Mouse (Mus musculus): ENCODE results near the gene Blcap. TPM values are rescaled to one million over a fixed set of nuclear protein-coding genes. Genes with fewer than 3 reads are reported as not detected.

The Blcap gene
- polyA plus RNA-seq, 1 experiment = 35.0 TPM

GRCm38 (mm10) chr2:157559440-157559839, 11.6 kb downstream of the Blcap start:
- no peak for TF ChIP-seq CTCF (IDR thresholded peaks at IDR 0.05; ENCODE audit: control insufficient read depth, insufficient read depth, insufficient replicate concordance, low read depth, low read length)
- TF ChIP-seq POLR2A (IDR thresholded peaks at IDR 0.05; ENCODE audit: control insufficient read depth, low read depth, low read length) = no peak
- Histone ChIP-seq H3K4me3 (ENCODE audit: control insufficient read depth, low read depth, low read length) (peak overlapping the region; percentile 80), H3K27me3 (ENCODE audit: control insufficient read depth, insufficient read depth, low read length) (no peaks in the 10 kb centered on the region), H3K4me1 (ENCODE audit: control insufficient read depth, insufficient read depth, low read length) (peaks cover 11% of the 10 kb centered on the region), H3K27ac (ENCODE audit: control insufficient read depth, insufficient read depth, low read depth, low read length) (no peak overlapping the region), H3K36me3 (ENCODE audit: control insufficient read depth, insufficient read depth, low read length) (no peaks in the 10 kb centered on the region)

GRCm38 (mm10) chr2:157558520-157558919, 12.6 kb downstream of the Blcap start:
- Histone ChIP-seq H3K36me3 (ENCODE audit: control insufficient read depth, insufficient read depth, low read length) (no peaks in the 10 kb centered on the region), H3K27ac (ENCODE audit: control insufficient read depth, insufficient read depth, low read depth, low read length) (no peak overlapping the region), H3K4me3 (ENCODE audit: control insufficient read depth, low read depth, low read length) (no peak overlapping the region), H3K4me1 (ENCODE audit: control insufficient read depth, insufficient read depth, low read length) (peaks cover 11% of the 10 kb centered on the region), H3K27me3 (ENCODE audit: control insufficient read depth, insufficient read depth, low read length) (no peaks in the 10 kb centered on the region)
- TF ChIP-seq POLR2A (IDR thresholded peaks at IDR 0.05; ENCODE audit: control insufficient read depth, low read depth, low read length) (no peak), CTCF (IDR thresholded peaks at IDR 0.05; ENCODE audit: control insufficient read depth, insufficient read depth, insufficient replicate concordance, low read depth, low read length) (no peak)

- H3K36me3 ChIP-seq (ENCODE audit: control insufficient read depth, insufficient read depth, low read length) = no peaks in the 10 kb centered on the region
- H3K4me1 ChIP-seq (ENCODE audit: control insufficient read depth, insufficient read depth, low read length) = peaks cover 11% of the 10 kb centered on the region
- no peak overlapping the region for H3K4me3 ChIP-seq (ENCODE audit: control insufficient read depth, low read depth, low read length)
- H3K27ac ChIP-seq (ENCODE audit: control insufficient read depth, insufficient read depth, low read depth, low read length) = no peak overlapping the region
- H3K27me3 ChIP-seq (ENCODE audit: control insufficient read depth, insufficient read depth, low read length) = no peaks in the 10 kb centered on the region
- TF ChIP-seq CTCF (IDR thresholded peaks at IDR 0.05; ENCODE audit: control insufficient read depth, insufficient read depth, insufficient replicate concordance, low read depth, low read length) = no peak
- no peak for TF ChIP-seq POLR2A (IDR thresholded peaks at IDR 0.05; ENCODE audit: control insufficient read depth, low read depth, low read length)
Observed at GRCm38 (mm10) chr2:157558051-157558450, 13.0 kb downstream of the Blcap start.

- TF ChIP-seq POLR2A (IDR thresholded peaks at IDR 0.05; ENCODE audit: control insufficient read depth, low read depth, low read length) (no peak), CTCF (IDR thresholded peaks at IDR 0.05; ENCODE audit: control insufficient read depth, insufficient read depth, insufficient replicate concordance, low read depth, low read length) (no peak)
- no peak overlapping the region for H3K4me3 ChIP-seq (ENCODE audit: control insufficient read depth, low read depth, low read length)
- no peaks in the 10 kb centered on the region for H3K36me3 ChIP-seq (ENCODE audit: control insufficient read depth, insufficient read depth, low read length)
- no peak overlapping the region for H3K27ac ChIP-seq (ENCODE audit: control insufficient read depth, insufficient read depth, low read depth, low read length)
- H3K27me3 ChIP-seq (ENCODE audit: control insufficient read depth, insufficient read depth, low read length) = no peaks in the 10 kb centered on the region
- H3K4me1 ChIP-seq (ENCODE audit: control insufficient read depth, insufficient read depth, low read length) = peaks cover 6% of the 10 kb centered on the region
Observed at GRCm38 (mm10) chr2:157556074-157556698, 14.9 kb downstream of the Blcap start.

- H3K27me3 ChIP-seq (ENCODE audit: control insufficient read depth, insufficient read depth, low read length) = no peaks in the 10 kb centered on the region
- H3K4me3 ChIP-seq (ENCODE audit: control insufficient read depth, low read depth, low read length) = no peak overlapping the region
- no peak overlapping the region for H3K27ac ChIP-seq (ENCODE audit: control insufficient read depth, insufficient read depth, low read depth, low read length)
- no peaks in the 10 kb centered on the region for H3K36me3 ChIP-seq (ENCODE audit: control insufficient read depth, insufficient read depth, low read length)
- TF ChIP-seq POLR2A (IDR thresholded peaks at IDR 0.05; ENCODE audit: control insufficient read depth, low read depth, low read length) (no peak), CTCF (IDR thresholded peaks at IDR 0.05; ENCODE audit: control insufficient read depth, insufficient read depth, insufficient replicate concordance, low read depth, low read length) (no peak)
- H3K4me1 ChIP-seq (ENCODE audit: control insufficient read depth, insufficient read depth, low read length) = no peaks in the 10 kb centered on the region
Observed at GRCm38 (mm10) chr2:157552158-157552886, 18.8 kb downstream of the Blcap start.

- H3K27me3 ChIP-seq (ENCODE audit: control insufficient read depth, insufficient read depth, low read length) = no peaks in the 10 kb centered on the region
- no peak overlapping the region for H3K27ac ChIP-seq (ENCODE audit: control insufficient read depth, insufficient read depth, low read depth, low read length)
- no peaks in the 10 kb centered on the region for H3K4me1 ChIP-seq (ENCODE audit: control insufficient read depth, insufficient read depth, low read length)
- TF ChIP-seq POLR2A (IDR thresholded peaks at IDR 0.05; ENCODE audit: control insufficient read depth, low read depth, low read length) (no peak), CTCF (IDR thresholded peaks at IDR 0.05; ENCODE audit: control insufficient read depth, insufficient read depth, insufficient replicate concordance, low read depth, low read length) (no peak)
- H3K36me3 ChIP-seq (ENCODE audit: control insufficient read depth, insufficient read depth, low read length) = no peaks in the 10 kb centered on the region
- H3K4me3 ChIP-seq (ENCODE audit: control insufficient read depth, low read depth, low read length) = no peak overlapping the region
Observed at GRCm38 (mm10) chr2:157550292-157550691, 20.8 kb downstream of the Blcap start.

GRCm38 (mm10) chr2:157546686-157547085, 24.4 kb downstream of the Blcap start:
- H3K4me3 ChIP-seq (ENCODE audit: control insufficient read depth, low read depth, low read length) = no peak overlapping the region
- TF ChIP-seq CTCF (IDR thresholded peaks at IDR 0.05; ENCODE audit: control insufficient read depth, insufficient read depth, insufficient replicate concordance, low read depth, low read length) (no peak), POLR2A (IDR thresholded peaks at IDR 0.05; ENCODE audit: control insufficient read depth, low read depth, low read length) (no peak)
- H3K36me3 ChIP-seq (ENCODE audit: control insufficient read depth, insufficient read depth, low read length) = no peaks in the 10 kb centered on the region
- no peaks in the 10 kb centered on the region for H3K27me3 ChIP-seq (ENCODE audit: control insufficient read depth, insufficient read depth, low read length)
- H3K4me1 ChIP-seq (ENCODE audit: control insufficient read depth, insufficient read depth, low read length) = no peaks in the 10 kb centered on the region
- H3K27ac ChIP-seq (ENCODE audit: control insufficient read depth, insufficient read depth, low read depth, low read length) = no peak overlapping the region

Measured in testis, adult 2 months (tissue).